Mouse (Mus musculus): ENCODE measurements at regions not wholly inside any gene's neighbourhood (a gene's known extent, or its start where the extent isn't known, plus 50 kb on each side); places are given as distances from the start of the nearest gene placed in this dataset.

GRCm38 (mm10) chr3:149449376-149449775 lies 459.0 kb upstream of the Adgrl2 start:
- no peak for ATAC-seq (ENCODE audit: low FRiP score)
- no peak overlapping the region for H3K9ac ChIP-seq (ENCODE audit: low read depth, low read length)
- DNase-seq (ENCODE audit: low spot score) = no peak
- no peaks in the 10 kb centered on the region; the same call in 1 of the 2 replicates for H3K4me1 ChIP-seq (replicated peaks; ENCODE audit: control insufficient read depth, insufficient read depth, low read length)
- no peak overlapping the region for H3K27ac ChIP-seq (ENCODE audit: low read depth, low read length)
- no peaks in the 10 kb centered on the region for H3K9me3 ChIP-seq (ENCODE audit: control insufficient read depth, low read length)
- WGBS = 76% methylated on average over 3 of the region's 3 CpGs
- H3K4me2 ChIP-seq (replicated peaks; ENCODE audit: low read depth, low read length) = no peak overlapping the region
- H3K27me3 ChIP-seq (ENCODE audit: control insufficient read depth, insufficient read depth, low read length) = no peaks in the 10 kb centered on the region
- H3K4me3 ChIP-seq (ENCODE audit: low read depth, low read length) = no peak overlapping the region
- H3K36me3 ChIP-seq (ENCODE audit: control insufficient read depth, insufficient read depth, low read length) = no peaks in the 10 kb centered on the region

- no peaks in the 10 kb centered on the region for H3K9me3 ChIP-seq (ENCODE audit: control insufficient read depth, low read length)
- no peak overlapping the region for H3K27ac ChIP-seq (ENCODE audit: low read depth, low read length)
- no peak overlapping the region for H3K9ac ChIP-seq (ENCODE audit: low read depth, low read length)
- H3K4me3 ChIP-seq (ENCODE audit: low read depth, low read length) = no peak overlapping the region
- ATAC-seq (ENCODE audit: low FRiP score) (no peak), DNase-seq (ENCODE audit: low spot score) (no peak)
- no peak overlapping the region for H3K4me2 ChIP-seq (replicated peaks; ENCODE audit: low read depth, low read length)
- WGBS = 78% methylated on average over 6 of the region's 6 CpGs
- no peaks in the 10 kb centered on the region; the same call in 1 of the 2 replicates for H3K4me1 ChIP-seq (replicated peaks; ENCODE audit: control insufficient read depth, insufficient read depth, low read length)
- H3K36me3 ChIP-seq (ENCODE audit: control insufficient read depth, insufficient read depth, low read length) = no peaks in the 10 kb centered on the region
- H3K27me3 ChIP-seq (ENCODE audit: control insufficient read depth, insufficient read depth, low read length) = no peaks in the 10 kb centered on the region
Observed at GRCm38 (mm10) chr3:149445991-149446564, 455.7 kb upstream of the Adgrl2 start.

- WGBS = 12% methylated on average over 15 of the region's 15 CpGs
- no peaks in the 10 kb centered on the region for H3K36me3 ChIP-seq (ENCODE audit: control insufficient read depth, insufficient read depth, low read length)
- H3K27ac ChIP-seq (ENCODE audit: low read depth, low read length) = no peak overlapping the region
- H3K4me3 ChIP-seq (ENCODE audit: low read depth, low read length) = peak overlapping the region; percentile 19
- no peaks in the 10 kb centered on the region for H3K27me3 ChIP-seq (ENCODE audit: control insufficient read depth, insufficient read depth, low read length)
- peak overlapping the region; percentile 32 for H3K4me2 ChIP-seq (replicated peaks; ENCODE audit: low read depth, low read length)
- DNase-seq (ENCODE audit: low spot score) (peak; percentile 55), ATAC-seq (ENCODE audit: low FRiP score) (peak; percentile 82)
- no peaks in the 10 kb centered on the region for H3K9me3 ChIP-seq (ENCODE audit: control insufficient read depth, low read length)
- no peaks in the 10 kb centered on the region; the same call in 1 of the 2 replicates for H3K4me1 ChIP-seq (replicated peaks; ENCODE audit: control insufficient read depth, insufficient read depth, low read length)
- H3K9ac ChIP-seq (ENCODE audit: low read depth, low read length) = no peak overlapping the region
Observed at GRCm38 (mm10) chr3:149444854-149445577, 454.7 kb upstream of the Adgrl2 start.

- Histone ChIP-seq H3K4me2 (replicated peaks; ENCODE audit: low read depth, low read length) (no peak overlapping the region), H3K27ac (ENCODE audit: low read depth, low read length) (no peak overlapping the region), H3K4me3 (ENCODE audit: low read depth, low read length) (no peak overlapping the region), H3K9ac (ENCODE audit: low read depth, low read length) (no peak overlapping the region), H3K36me3 (ENCODE audit: control insufficient read depth, insufficient read depth, low read length) (no peaks in the 10 kb centered on the region), H3K9me3 (ENCODE audit: control insufficient read depth, low read length) (no peaks in the 10 kb centered on the region), H3K27me3 (ENCODE audit: control insufficient read depth, insufficient read depth, low read length) (no peaks in the 10 kb centered on the region), H3K4me1 (replicated peaks; ENCODE audit: control insufficient read depth, insufficient read depth, low read length) (no peaks in the 10 kb centered on the region; the same call in 1 of the 2 replicates)
- ATAC-seq (ENCODE audit: low FRiP score) (no peak), DNase-seq (ENCODE audit: low spot score) (no peak)
- 71% methylated on average over 8 of the region's 8 CpGs for WGBS
Observed at GRCm38 (mm10) chr3:149444377-149444776, 454.0 kb upstream of the Adgrl2 start.

GRCm38 (mm10) chr3:149441227-149441626 lies 450.9 kb upstream of the Adgrl2 start:
- Histone ChIP-seq H3K9me3 (ENCODE audit: control insufficient read depth, low read length) (no peaks in the 10 kb centered on the region), H3K4me1 (replicated peaks; ENCODE audit: control insufficient read depth, insufficient read depth, low read length) (no peaks in the 10 kb centered on the region; the same call in 1 of the 2 replicates), H3K4me2 (replicated peaks; ENCODE audit: low read depth, low read length) (no peak overlapping the region), H3K27ac (ENCODE audit: low read depth, low read length) (no peak overlapping the region), H3K9ac (ENCODE audit: low read depth, low read length) (no peak overlapping the region), H3K27me3 (ENCODE audit: control insufficient read depth, insufficient read depth, low read length) (no peaks in the 10 kb centered on the region), H3K4me3 (ENCODE audit: low read depth, low read length) (no peak overlapping the region), H3K36me3 (ENCODE audit: control insufficient read depth, insufficient read depth, low read length) (no peaks in the 10 kb centered on the region)
- DNase-seq (ENCODE audit: low spot score) (no peak), ATAC-seq (ENCODE audit: low FRiP score) (no peak)

GRCm38 (mm10) chr3:149437763-149438162 lies 447.4 kb upstream of the Adgrl2 start:
- Histone ChIP-seq H3K4me3 (ENCODE audit: low read depth, low read length) (no peak overlapping the region), H3K9me3 (ENCODE audit: control insufficient read depth, low read length) (no peaks in the 10 kb centered on the region), H3K4me2 (replicated peaks; ENCODE audit: low read depth, low read length) (no peak overlapping the region), H3K27me3 (ENCODE audit: control insufficient read depth, insufficient read depth, low read length) (no peaks in the 10 kb centered on the region), H3K36me3 (ENCODE audit: control insufficient read depth, insufficient read depth, low read length) (no peaks in the 10 kb centered on the region), H3K4me1 (replicated peaks; ENCODE audit: control insufficient read depth, insufficient read depth, low read length) (no peaks in the 10 kb centered on the region), H3K27ac (ENCODE audit: low read depth, low read length) (no peak overlapping the region), H3K9ac (ENCODE audit: low read depth, low read length) (no peak overlapping the region)
- no peak for DNase-seq (ENCODE audit: low spot score)
- ATAC-seq (ENCODE audit: low FRiP score) = no peak
- WGBS = 80% methylated on average over 8 of the region's 8 CpGs

- Histone ChIP-seq H3K4me2 (replicated peaks; ENCODE audit: low read depth, low read length) (no peak overlapping the region), H3K4me3 (ENCODE audit: low read depth, low read length) (no peak overlapping the region), H3K9ac (ENCODE audit: low read depth, low read length) (no peak overlapping the region), H3K27ac (ENCODE audit: low read depth, low read length) (no peak overlapping the region), H3K27me3 (ENCODE audit: control insufficient read depth, insufficient read depth, low read length) (no peaks in the 10 kb centered on the region), H3K4me1 (replicated peaks; ENCODE audit: control insufficient read depth, insufficient read depth, low read length) (no peaks in the 10 kb centered on the region), H3K9me3 (ENCODE audit: control insufficient read depth, low read length) (no peaks in the 10 kb centered on the region), H3K36me3 (ENCODE audit: control insufficient read depth, insufficient read depth, low read length) (no peaks in the 10 kb centered on the region)
- WGBS = 86% methylated on average over 6 of the region's 6 CpGs
- no peak for ATAC-seq (ENCODE audit: low FRiP score)
- no peak for DNase-seq (ENCODE audit: low spot score)
Observed at GRCm38 (mm10) chr3:149436944-149437343, 446.6 kb upstream of the Adgrl2 start.

- Histone ChIP-seq H3K4me1 (replicated peaks; ENCODE audit: control insufficient read depth, insufficient read depth, low read length) (no peaks in the 10 kb centered on the region), H3K4me3 (ENCODE audit: low read depth, low read length) (no peak overlapping the region), H3K4me2 (replicated peaks; ENCODE audit: low read depth, low read length) (no peak overlapping the region), H3K36me3 (ENCODE audit: control insufficient read depth, insufficient read depth, low read length) (no peaks in the 10 kb centered on the region), H3K9ac (ENCODE audit: low read depth, low read length) (no peak overlapping the region), H3K27me3 (ENCODE audit: control insufficient read depth, insufficient read depth, low read length) (no peaks in the 10 kb centered on the region), H3K27ac (ENCODE audit: low read depth, low read length) (no peak overlapping the region), H3K9me3 (ENCODE audit: control insufficient read depth, low read length) (no peaks in the 10 kb centered on the region)
- WGBS = 93% methylated on average over 8 of the region's 8 CpGs
- ATAC-seq (ENCODE audit: low FRiP score) = no peak
- no peak for DNase-seq (ENCODE audit: low spot score)
Observed at GRCm38 (mm10) chr3:149436420-149436819, 446.1 kb upstream of the Adgrl2 start.

- no peak for ATAC-seq (ENCODE audit: low FRiP score)
- no peak overlapping the region for H3K4me2 ChIP-seq (replicated peaks; ENCODE audit: low read depth, low read length)
- DNase-seq (ENCODE audit: low spot score) = no peak
- H3K9ac ChIP-seq (ENCODE audit: low read depth, low read length) = no peak overlapping the region
- no peak overlapping the region for H3K4me3 ChIP-seq (ENCODE audit: low read depth, low read length)
- no peaks in the 10 kb centered on the region for H3K27me3 ChIP-seq (ENCODE audit: control insufficient read depth, insufficient read depth, low read length)
- H3K27ac ChIP-seq (ENCODE audit: low read depth, low read length) = no peak overlapping the region
- H3K9me3 ChIP-seq (ENCODE audit: control insufficient read depth, low read length) = no peaks in the 10 kb centered on the region
- H3K36me3 ChIP-seq (ENCODE audit: control insufficient read depth, insufficient read depth, low read length) = no peaks in the 10 kb centered on the region
- H3K4me1 ChIP-seq (replicated peaks; ENCODE audit: control insufficient read depth, insufficient read depth, low read length) = no peaks in the 10 kb centered on the region
- 91% methylated on average over 10 of the region's 10 CpGs for WGBS
Observed at GRCm38 (mm10) chr3:149431795-149432194, 441.4 kb upstream of the Adgrl2 start.
